Mouse (Mus musculus): ENCODE data around the gene Ptch1. TPM values are rescaled to one million over a fixed set of nuclear protein-coding genes. Genes with fewer than 3 reads are reported as not detected.

Gene Ptch1
- total and polyA plus RNA-seq, 2 experiments from 2014 or later: 2.3 to 10.4 TPM

GRCm38 (mm10) chr13:63570456-63570855 lies 2.9 kb downstream of the Ptch1 start:
- Histone ChIP-seq H3K27ac (ENCODE audit: low read depth) (no peak overlapping the region), H3K9ac (replicated peaks; ENCODE audit: low read depth, low read length) (no peak overlapping the region), H3K9me3 (replicated peaks; ENCODE audit: control insufficient read depth, low read length) (no peaks in the 10 kb centered on the region), H3K4me3 (ENCODE audit: low read depth, low read length) (no peak overlapping the region), H3K4me1 (ENCODE audit: control insufficient read depth, insufficient read depth) (peaks cover 5% of the 10 kb centered on the region; the same call in 1 of the 2 replicates), H3K4me2 (ENCODE audit: low read depth, low read length) (no peak overlapping the region), H3K36me3 (replicated peaks; ENCODE audit: control insufficient read depth, insufficient read depth, low read length) (no peaks in the 10 kb centered on the region), H3K27me3 (ENCODE audit: control insufficient read depth, insufficient read depth, low read length) (peaks cover 47% of the 10 kb centered on the region)
- TF ChIP-seq CTCF (IDR thresholded peaks at IDR 0.05; ENCODE audit: low read depth) (no peak), EP300 (IDR thresholded peaks at IDR 0.05; ENCODE audit: low read depth) (no peak)
- DNase-seq (ENCODE audit: low spot score) (no peak), ATAC-seq (ENCODE audit: insufficient read depth, low read depth) (no peak)

GRCm38 (mm10) chr13:63569396-63569756 lies 4.0 kb downstream of the Ptch1 start:
- TF ChIP-seq CTCF (IDR thresholded peaks at IDR 0.05; ENCODE audit: low read depth) (no peak), EP300 (IDR thresholded peaks at IDR 0.05; ENCODE audit: low read depth) (no peak)
- Histone ChIP-seq H3K4me3 (ENCODE audit: low read depth, low read length) (no peak overlapping the region), H3K27me3 (ENCODE audit: control insufficient read depth, insufficient read depth, low read length) (peaks cover 46% of the 10 kb centered on the region), H3K4me2 (ENCODE audit: low read depth, low read length) (no peak overlapping the region), H3K27ac (ENCODE audit: low read depth) (no peak overlapping the region), H3K9ac (replicated peaks; ENCODE audit: low read depth, low read length) (no peak overlapping the region), H3K36me3 (replicated peaks; ENCODE audit: control insufficient read depth, insufficient read depth, low read length) (no peaks in the 10 kb centered on the region), H3K9me3 (replicated peaks; ENCODE audit: control insufficient read depth, low read length) (no peaks in the 10 kb centered on the region), H3K4me1 (ENCODE audit: control insufficient read depth, insufficient read depth) (peaks cover 5% of the 10 kb centered on the region; the same call in 1 of the 2 replicates)
- 58% methylated on average over 5 of the region's 5 CpGs for WGBS
- ATAC-seq (ENCODE audit: insufficient read depth, low read depth): no peak
- DNase-seq (ENCODE audit: low spot score): no peak

GRCm38 (mm10) chr13:63568741-63569395 lies 4.5 kb downstream of the Ptch1 start:
- Histone ChIP-seq H3K4me2 (ENCODE audit: low read depth, low read length) (peak overlapping the region; percentile 99), H3K4me1 (ENCODE audit: control insufficient read depth, insufficient read depth) (peaks cover 5% of the 10 kb centered on the region; the same call in 1 of the 2 replicates), H3K27me3 (ENCODE audit: control insufficient read depth, insufficient read depth, low read length) (peaks cover 41% of the 10 kb centered on the region), H3K9ac (replicated peaks; ENCODE audit: low read depth, low read length) (no peak overlapping the region), H3K27ac (ENCODE audit: low read depth) (no peak overlapping the region), H3K9me3 (replicated peaks; ENCODE audit: control insufficient read depth, low read length) (no peaks in the 10 kb centered on the region), H3K36me3 (replicated peaks; ENCODE audit: control insufficient read depth, insufficient read depth, low read length) (no peaks in the 10 kb centered on the region), H3K4me3 (ENCODE audit: low read depth, low read length) (peak overlapping the region; percentile 77)
- ATAC-seq (ENCODE audit: insufficient read depth, low read depth) (no peak), DNase-seq (ENCODE audit: low spot score) (no peak)
- 32% methylated on average over 19 of the region's 19 CpGs for WGBS
- TF ChIP-seq EP300 (IDR thresholded peaks at IDR 0.05; ENCODE audit: low read depth): no peak
- TF ChIP-seq CTCF (IDR thresholded peaks at IDR 0.05; ENCODE audit: low read depth): no peak

- DNase-seq (ENCODE audit: low spot score): no peak
- H3K9me3 ChIP-seq (replicated peaks; ENCODE audit: control insufficient read depth, low read length): no peaks in the 10 kb centered on the region
- H3K4me3 ChIP-seq (ENCODE audit: low read depth, low read length): peak overlapping the region; percentile 77
- H3K9ac ChIP-seq (replicated peaks; ENCODE audit: low read depth, low read length): peak overlapping the region; percentile 50
- TF ChIP-seq CTCF (IDR thresholded peaks at IDR 0.05; ENCODE audit: low read depth) (no peak), EP300 (IDR thresholded peaks at IDR 0.05; ENCODE audit: low read depth) (no peak)
- H3K36me3 ChIP-seq (replicated peaks; ENCODE audit: control insufficient read depth, insufficient read depth, low read length): no peaks in the 10 kb centered on the region
- 1% methylated on average over 14 of the region's 14 CpGs for whole genome bisulfite sequencing
- ATAC-seq (ENCODE audit: insufficient read depth, low read depth): no peak
- H3K4me2 ChIP-seq (ENCODE audit: low read depth, low read length): peak overlapping the region; percentile 99
- H3K27me3 ChIP-seq (ENCODE audit: control insufficient read depth, insufficient read depth, low read length): peaks cover 35% of the 10 kb centered on the region
- peaks cover 5% of the 10 kb centered on the region; the same call in 1 of the 2 replicates for H3K4me1 ChIP-seq (ENCODE audit: control insufficient read depth, insufficient read depth)
- H3K27ac ChIP-seq (ENCODE audit: low read depth): peak overlapping the region; percentile 77
These were observed 5.1 kb downstream of the Ptch1 start for GRCm38 (mm10) chr13:63568306-63568705.

GRCm38 (mm10) chr13:63567677-63568293 lies 5.6 kb downstream of the Ptch1 start:
- under 1% methylated on average over 60 of the region's 62 CpGs for WGBS

More at GRCm38 (mm10) chr13:63567677-63568293, 5.6 kb downstream of the Ptch1 start:
- DNase-seq (ENCODE audit: low spot score) (peak; percentile 91), ATAC-seq (ENCODE audit: insufficient read depth, low read depth) (peak; percentile 84)
- Histone ChIP-seq H3K4me2 (ENCODE audit: low read depth, low read length) (peak overlapping the region; percentile 99), H3K36me3 (replicated peaks; ENCODE audit: control insufficient read depth, insufficient read depth, low read length) (no peaks in the 10 kb centered on the region), H3K4me3 (ENCODE audit: low read depth, low read length) (peak overlapping the region; percentile 77), H3K9me3 (replicated peaks; ENCODE audit: control insufficient read depth, low read length) (no peaks in the 10 kb centered on the region), H3K4me1 (ENCODE audit: control insufficient read depth, insufficient read depth) (peaks cover 5% of the 10 kb centered on the region; the same call in 1 of the 2 replicates), H3K27ac (ENCODE audit: low read depth) (peak overlapping the region; percentile 77), H3K9ac (replicated peaks; ENCODE audit: low read depth, low read length) (peak overlapping the region; percentile 50), H3K27me3 (ENCODE audit: control insufficient read depth, insufficient read depth, low read length) (peaks cover 30% of the 10 kb centered on the region)
- 0 out of 2 replicates have a peak, but pooled peaks have one; percentile 77 for TF ChIP-seq EP300 (IDR thresholded peaks at IDR 0.05; ENCODE audit: low read depth)
- TF ChIP-seq CTCF (IDR thresholded peaks at IDR 0.05; ENCODE audit: low read depth): no peak
